Comparison of ENCODE assay signal across 8 mouse cellular contexts in genomic region chr3:52017439-52018102, GRCm38 (mm10).
DNase-seq lines count a peak whose midpoint lies in the region; ATAC-seq and TF ChIP-seq lines count a peak whose summit lies in the region.

No protein-coding gene starts in this region.

- no peak overlapping the region for H3K9ac ChIP-seq in hindbrain, embryonic 11.5 days (ENCODE audit: low read depth, low read length)
- H3K9ac ChIP-seq in embryonic facial prominence, embryonic 12.5 days = no peak overlapping the region
- no peak overlapping the region for H3K9ac ChIP-seq in limb, embryonic 11.5 days (ENCODE audit: low read length)

- H3K27me3 ChIP-seq in hindbrain, embryonic 10.5 days (ENCODE audit: insufficient read depth, poor library complexity, severe bottlenecking) = no peaks in the 10 kb centered on the region
- no peaks in the 10 kb centered on the region for H3K27me3 ChIP-seq in hindbrain, embryonic 11.5 days (ENCODE audit: control insufficient read depth, insufficient read depth, low read length)
- no peaks in the 10 kb centered on the region for H3K27me3 ChIP-seq in embryonic facial prominence, embryonic 12.5 days
- H3K27me3 ChIP-seq in limb, embryonic 11.5 days (ENCODE audit: control insufficient read depth, insufficient read depth, low read length) = no peaks in the 10 kb centered on the region
- no peaks in the 10 kb centered on the region for H3K27me3 ChIP-seq in cerebellum, adult 2 months (ENCODE audit: control insufficient read depth, insufficient read depth, low read length)

- H3K9me3 ChIP-seq in hindbrain, embryonic 10.5 days = no peaks in the 10 kb centered on the region
- H3K9me3 ChIP-seq in hindbrain, embryonic 11.5 days (ENCODE audit: control insufficient read depth, low read length) = no peaks in the 10 kb centered on the region
- H3K9me3 ChIP-seq in embryonic facial prominence, embryonic 12.5 days = no peaks in the 10 kb centered on the region
- no peaks in the 10 kb centered on the region for H3K9me3 ChIP-seq in limb, embryonic 11.5 days (ENCODE audit: control insufficient read depth, low read length)

- no peak overlapping the region for H3K4me2 ChIP-seq in hindbrain, embryonic 11.5 days (replicated peaks; ENCODE audit: low read depth, low read length)
- peak overlapping the region; percentile 43 for H3K4me2 ChIP-seq in embryonic facial prominence, embryonic 12.5 days (replicated peaks)
- peak overlapping the region; percentile 25; the same call in 1 of the 2 replicates for H3K4me2 ChIP-seq in limb, embryonic 11.5 days (ENCODE audit: low read depth, severe bottlenecking)

- no peak for TF ChIP-seq POLR2A in cerebellum, adult 2 months (IDR thresholded peaks at IDR 0.05; ENCODE audit: borderline replicate concordance, insufficient read depth, low read length)

- ATAC-seq in hindbrain, embryonic 11.5 days (ENCODE audit: low FRiP score) = no peak
- peak; percentile 61 for ATAC-seq in CD4-positive, CD25-positive, alpha-beta regulatory T cell, adult 4 months
- no peak for ATAC-seq in embryonic facial prominence, embryonic 12.5 days (ENCODE audit: insufficient number of reproducible peaks, insufficient read depth, low FRiP score, low TSS enrichment)
- ATAC-seq in limb, embryonic 11.5 days (ENCODE audit: insufficient number of reproducible peaks, low FRiP score, low TSS enrichment, low read depth) = no peak
- no peak; the same call in 1 of the 2 replicates for ATAC-seq in cerebellum, adult (ENCODE audit: insufficient number of reproducible peaks, low FRiP score, low TSS enrichment)

- H3K36me3 ChIP-seq in hindbrain, embryonic 10.5 days = no peaks in the 10 kb centered on the region
- H3K36me3 ChIP-seq in hindbrain, embryonic 11.5 days (ENCODE audit: control insufficient read depth, insufficient read depth, low read length) = no peaks in the 10 kb centered on the region
- no peaks in the 10 kb centered on the region for H3K36me3 ChIP-seq in embryonic facial prominence, embryonic 12.5 days
- no peaks in the 10 kb centered on the region for H3K36me3 ChIP-seq in limb, embryonic 11.5 days (ENCODE audit: control insufficient read depth, insufficient read depth, low read length)

- H3K4me1 ChIP-seq in hindbrain, embryonic 10.5 days (replicated peaks) = peaks cover 23% of the 10 kb centered on the region
- H3K4me1 ChIP-seq in hindbrain, embryonic 11.5 days (replicated peaks; ENCODE audit: control insufficient read depth, insufficient read depth, low read length) = no peaks in the 10 kb centered on the region
- H3K4me1 ChIP-seq in embryonic facial prominence, embryonic 12.5 days = peaks cover 17% of the 10 kb centered on the region
- no peaks in the 10 kb centered on the region; the same call in 1 of the 2 replicates for H3K4me1 ChIP-seq in limb, embryonic 11.5 days (ENCODE audit: control insufficient read depth, insufficient read depth, low read length)
- H3K4me1 ChIP-seq in cerebellum, adult 2 months (ENCODE audit: control insufficient read depth, insufficient read depth, low read length) = peaks cover 4% of the 10 kb centered on the region; the same call in 1 of the 2 replicates

- TF ChIP-seq CTCF in cerebellum, adult 2 months (IDR thresholded peaks at IDR 0.05; ENCODE audit: borderline replicate concordance, insufficient read depth, low read depth, low read length) = no peak

- WGBS in hindbrain, embryonic 10.5 days = 55% methylated on average over 17 of the region's 17 CpGs
- 52% methylated on average over 17 of the region's 17 CpGs for WGBS in hindbrain, embryonic 11.5 days
- 23% methylated on average over 17 of the region's 17 CpGs for WGBS in embryonic facial prominence, embryonic 12.5 days
- WGBS in limb, embryonic 11.5 days = 32% methylated on average over 17 of the region's 17 CpGs
- WGBS in cerebellum, adult 2 months = 77% methylated on average over 17 of the region's 17 CpGs

- H3K4me3 ChIP-seq in hindbrain, embryonic 10.5 days = no peak overlapping the region
- H3K4me3 ChIP-seq in hindbrain, embryonic 11.5 days (ENCODE audit: low read depth, low read length) = no peak overlapping the region
- peak overlapping the region; percentile 15 for H3K4me3 ChIP-seq in embryonic facial prominence, embryonic 12.5 days
- H3K4me3 ChIP-seq in limb, embryonic 11.5 days (ENCODE audit: low read depth, low read length) = no peak overlapping the region
- no peak overlapping the region for H3K4me3 ChIP-seq in cerebellum, adult 2 months (replicated peaks; ENCODE audit: insufficient read depth, low read depth, low read length)

- 0 out of 2 replicates have a peak overlapping the region, but pooled peaks have one; percentile 12 for H3K27ac ChIP-seq in hindbrain, embryonic 10.5 days
- H3K27ac ChIP-seq in hindbrain, embryonic 11.5 days (ENCODE audit: low read depth, low read length) = no peak overlapping the region
- H3K27ac ChIP-seq in embryonic facial prominence, embryonic 12.5 days = 0 out of 2 replicates have a peak overlapping the region, but pooled peaks have one; percentile 14
- H3K27ac ChIP-seq in limb, embryonic 11.5 days (replicated peaks; ENCODE audit: low read depth, low read length) = no peak overlapping the region
- no peak overlapping the region for H3K27ac ChIP-seq in cerebellum, adult 2 months (ENCODE audit: insufficient read depth, low read length)

- DNase-seq in hindbrain, embryonic 10.5 days (ENCODE audit: low spot score) = no peak
- no peak for DNase-seq in hindbrain, embryonic 11.5 days (ENCODE audit: low spot score)
- DNase-seq in limb, embryonic 11.5 days (ENCODE audit: low spot score) = peak; percentile 53
- no peak for DNase-seq in right cerebral cortex, postnatal 4 days
- DNase-seq in cerebellum, adult 2 months = no peak

Comparison
In these comparisons a context has a peak if more than half of its experiments do, and no peak if none do; other contexts are left out.
1. H3K27ac ChIP-seq: peak in hindbrain, embryonic 10.5 days (single experiment) and embryonic facial prominence, embryonic 12.5 days (single experiment); none in hindbrain, embryonic 11.5 days (single experiment), limb, embryonic 11.5 days (single experiment) and cerebellum, adult 2 months (single experiment).